Mouse (Mus musculus): ENCODE results near the gene Bcar3. TPM values are rescaled to one million over a fixed set of nuclear protein-coding genes. Genes with fewer than 3 reads are reported as not detected.
"Not testable (repeated sequence)": the region's sequence is repeated elsewhere in the genome, so short reads cannot be mapped to it uniquely, and the experiment has no call there.

The Bcar3 gene
- polyA plus RNA-seq, 1 experiment from 2014 or later = 23.4 TPM

GRCm38 (mm10) chr3:122273407-122274240 lies 20.3 kb upstream of the Bcar3 start:
- peak overlapping the region; percentile 89 for H3K4me3 ChIP-seq (replicated peaks)
- H3K4me2 ChIP-seq (replicated peaks) = peak overlapping the region; percentile 42
- H3K9ac ChIP-seq = no peak overlapping the region
- no peak for ATAC-seq
- H3K36me3 ChIP-seq = peaks cover 17% of the 10 kb centered on the region
- WGBS = 10% methylated on average over 19 of the region's 20 CpGs
- H3K27me3 ChIP-seq (replicated peaks) = no peaks in the 10 kb centered on the region
- H3K9me3 ChIP-seq = no peaks in the 10 kb centered on the region
- no peak overlapping the region for H3K27ac ChIP-seq
- peaks cover 29% of the 10 kb centered on the region for H3K4me1 ChIP-seq (replicated peaks)

DNA sequence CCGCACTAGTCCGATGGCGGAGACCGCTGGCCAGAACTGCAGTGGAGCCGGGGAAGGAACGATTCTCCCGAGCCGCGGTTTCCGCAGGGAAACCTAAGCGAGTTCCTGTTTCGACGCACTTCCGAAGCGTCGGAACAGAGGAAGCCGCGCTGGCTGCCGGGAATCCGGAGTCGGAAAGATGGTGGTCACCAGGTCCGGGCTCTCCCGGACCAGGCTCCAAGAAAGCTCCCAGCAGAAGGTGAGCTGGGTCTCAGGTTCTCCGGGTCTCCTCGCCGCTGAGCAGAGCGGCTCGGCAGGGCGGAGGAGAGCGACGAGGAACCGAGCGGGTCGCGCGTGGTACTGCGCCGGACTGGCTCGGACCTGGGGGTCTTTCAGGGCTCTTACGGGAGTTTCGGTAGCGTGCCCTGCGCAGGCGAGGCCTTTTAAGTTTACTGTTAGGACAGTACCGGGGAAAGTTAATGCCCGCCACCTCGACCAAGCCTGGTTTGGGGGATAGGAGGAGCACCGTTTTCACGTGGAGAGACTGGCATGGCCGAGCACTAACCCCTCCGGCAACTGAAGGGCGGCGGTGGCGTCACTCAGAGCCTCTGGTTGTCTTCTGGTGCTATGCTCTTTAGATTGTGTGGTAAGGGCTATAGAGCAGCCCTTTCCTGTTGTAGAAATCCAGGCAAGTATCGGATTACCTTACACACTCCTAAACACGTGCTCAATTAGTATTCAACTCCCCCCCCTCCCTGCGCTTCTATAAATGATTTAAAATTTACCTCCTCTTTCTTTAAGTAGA lies 19.5 kb upstream of the Bcar3 start, which contains the start of gene Dnttip2:
Gene Dnttip2, plus strand, starts transcription at position 148 of the 784 bp plus-strand sequence.
- ATAC-seq = peak; percentile 98
- Histone ChIP-seq H3K4me3 (replicated peaks) (peak within 1 kb of the TSS; percentile 89), H3K36me3 (peaks cover 17% of the 10 kb centered on the region), H3K4me1 (replicated peaks) (peaks cover 29% of the 10 kb centered on the region), H3K9me3 (no peaks in the 10 kb centered on the region), H3K27me3 (replicated peaks) (no peaks in the 10 kb centered on the region), H3K9ac (peak within 1 kb of the TSS; percentile 96), H3K27ac (peak within 1 kb of the TSS; percentile 75), H3K4me2 (replicated peaks) (peak within 1 kb of the TSS; percentile 57)
- under 1% methylated on average over 57 of the region's 57 CpGs for WGBS

GRCm38 (mm10) chr3:122275111-122275510 lies 18.8 kb upstream of the Bcar3 start:
- Histone ChIP-seq H3K27me3 (replicated peaks) (no peaks in the 10 kb centered on the region), H3K4me3 (replicated peaks) (peak overlapping the region; percentile 89), H3K4me2 (replicated peaks) (peak overlapping the region; percentile 57), H3K9me3 (no peaks in the 10 kb centered on the region), H3K4me1 (replicated peaks) (peaks cover 31% of the 10 kb centered on the region), H3K27ac (no peak overlapping the region), H3K36me3 (peaks cover 17% of the 10 kb centered on the region), H3K9ac (no peak overlapping the region)
- 77% methylated on average over 10 of the region's 10 CpGs for WGBS
- ATAC-seq = no peak

DNA sequence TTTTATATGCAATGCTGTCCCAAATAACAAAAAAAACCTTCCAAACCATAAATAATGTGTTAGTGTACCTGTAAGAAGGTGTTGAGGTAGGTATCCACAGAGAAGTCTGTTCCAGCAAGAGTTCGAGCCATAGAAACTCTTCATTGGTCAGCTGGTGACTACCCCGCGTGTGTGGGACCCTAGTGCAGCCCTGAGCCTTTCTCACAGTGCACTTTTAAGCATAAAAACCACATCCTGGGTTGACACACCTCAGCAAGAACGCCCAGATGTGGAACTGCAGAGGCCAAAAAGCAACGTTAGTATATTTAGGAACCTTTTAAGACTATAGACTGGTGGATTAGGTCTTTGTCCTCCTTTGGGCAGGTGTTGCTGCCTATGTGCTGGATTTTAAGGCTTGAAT lies 6.7 kb upstream of the Bcar3 start:
- no peak overlapping the region for H3K4me3 ChIP-seq (replicated peaks)

DNA sequence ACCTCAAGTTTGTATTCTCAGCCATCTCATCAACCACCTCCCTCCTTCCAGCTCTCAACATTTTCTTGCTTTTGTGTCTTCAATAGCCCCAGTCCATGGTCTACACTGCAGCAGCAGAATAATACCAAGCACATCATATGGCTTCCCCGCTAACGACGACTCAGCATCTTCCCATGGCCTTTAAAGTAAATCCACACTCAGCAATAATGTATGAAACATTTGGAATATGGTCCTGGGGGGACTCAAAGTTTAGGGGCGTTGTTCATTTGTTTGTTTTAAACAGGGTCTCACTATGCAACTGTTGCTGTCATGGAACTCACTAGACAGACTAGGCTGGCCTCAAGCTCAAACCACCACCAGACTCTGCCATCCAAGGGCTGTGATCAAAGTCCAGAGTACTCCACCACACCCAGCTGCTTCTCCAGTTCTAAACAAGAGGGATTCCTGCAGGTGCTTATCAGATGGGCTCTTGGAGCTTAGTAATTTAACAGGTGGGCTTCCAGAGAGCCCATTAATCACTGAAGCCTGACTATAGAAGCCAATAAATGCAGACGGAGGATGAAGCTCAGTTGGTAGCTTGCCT lies 5.2 kb upstream of the Bcar3 start:
- no peak overlapping the region for H3K9ac ChIP-seq
- H3K4me3 ChIP-seq (replicated peaks) = no peak overlapping the region
- peak; percentile 46 for ATAC-seq
- H3K4me2 ChIP-seq (replicated peaks) = no peak overlapping the region
- H3K9me3 ChIP-seq = no peaks in the 10 kb centered on the region
- H3K27me3 ChIP-seq (replicated peaks) = no peaks in the 10 kb centered on the region
- H3K4me1 ChIP-seq (replicated peaks) = 0 out of 2 replicates have a peak, but pooled peaks cover 3% of the 10 kb centered on the region
- H3K27ac ChIP-seq = 0 out of 2 replicates have a peak overlapping the region, but pooled peaks have one; percentile 18
- peaks cover 11% of the 10 kb centered on the region for H3K36me3 ChIP-seq
- 75% methylated on average over 5 of the region's 5 CpGs for WGBS

More for the DNA sequence above, 6.7 kb upstream of the Bcar3 start:
- Histone ChIP-seq H3K9ac (no peak overlapping the region), H3K9me3 (no peaks in the 10 kb centered on the region), H3K36me3 (peaks cover 20% of the 10 kb centered on the region), H3K27ac (no peak overlapping the region), H3K27me3 (replicated peaks) (no peaks in the 10 kb centered on the region), H3K4me2 (replicated peaks) (no peak overlapping the region), H3K4me1 (replicated peaks) (no peaks in the 10 kb centered on the region)
- ATAC-seq = no peak
- 76% methylated on average over 5 of the region's 5 CpGs for WGBS

- not testable (repeated sequence) for H3K36me3 ChIP-seq; H3K9ac ChIP-seq; H3K4me2 ChIP-seq (replicated peaks); ATAC-seq; H3K27ac ChIP-seq; H3K9me3 ChIP-seq; H3K4me1 ChIP-seq (replicated peaks); H3K4me3 ChIP-seq (replicated peaks); H3K27me3 ChIP-seq (replicated peaks)
- 69% methylated on average over 4 of the region's 4 CpGs for whole genome bisulfite sequencing
Observed at GRCm38 (mm10) chr3:122289344-122289743, 4.6 kb upstream of the Bcar3 start.

DNA sequence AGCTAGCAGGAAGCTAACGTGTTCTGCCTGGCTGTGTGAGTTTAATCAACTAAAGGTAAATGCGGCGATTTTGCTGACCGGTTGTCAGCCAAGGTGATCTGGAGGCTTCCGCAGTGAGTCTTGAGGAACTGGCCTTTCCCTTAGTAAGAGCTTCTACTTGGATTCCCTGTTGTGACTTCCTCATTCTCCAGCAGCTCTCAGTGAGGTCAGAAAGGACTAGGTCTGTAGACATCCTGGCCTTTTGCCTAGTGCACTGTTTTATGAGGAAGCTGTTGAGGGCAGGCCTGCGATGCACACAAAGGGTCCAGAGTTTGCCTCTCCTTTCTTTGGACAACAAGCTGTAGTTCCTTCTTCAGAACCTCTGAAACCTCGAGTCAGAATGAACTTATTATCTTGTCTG lies 3.2 kb upstream of the Bcar3 start:
- Histone ChIP-seq H3K36me3 (peaks cover under 1% of the 10 kb centered on the region; the same call in 1 of the 2 replicates), H3K27me3 (replicated peaks) (no peaks in the 10 kb centered on the region), H3K4me2 (replicated peaks) (no peak overlapping the region), H3K9ac (no peak overlapping the region), H3K9me3 (no peaks in the 10 kb centered on the region), H3K4me3 (replicated peaks) (no peak overlapping the region), H3K4me1 (replicated peaks) (peaks cover 9% of the 10 kb centered on the region), H3K27ac (0 out of 2 replicates have a peak overlapping the region, but pooled peaks have one; percentile 44)
- ATAC-seq = no peak
- WGBS = 70% methylated on average over 7 of the region's 7 CpGs

- Histone ChIP-seq H3K27me3 (replicated peaks) (no peaks in the 10 kb centered on the region), H3K4me1 (replicated peaks) (peaks cover 9% of the 10 kb centered on the region), H3K4me3 (replicated peaks) (no peak overlapping the region), H3K36me3 (no peaks in the 10 kb centered on the region), H3K27ac (no peak overlapping the region; the same call in 1 of the 2 replicates), H3K9me3 (no peaks in the 10 kb centered on the region), H3K9ac (no peak overlapping the region), H3K4me2 (replicated peaks) (peak overlapping the region; percentile 82)
- ATAC-seq = no peak
- WGBS = 51% methylated on average over 12 of the region's 12 CpGs
Observed at GRCm38 (mm10) chr3:122291828-122292227, 2.1 kb upstream of the Bcar3 start.

DNA sequence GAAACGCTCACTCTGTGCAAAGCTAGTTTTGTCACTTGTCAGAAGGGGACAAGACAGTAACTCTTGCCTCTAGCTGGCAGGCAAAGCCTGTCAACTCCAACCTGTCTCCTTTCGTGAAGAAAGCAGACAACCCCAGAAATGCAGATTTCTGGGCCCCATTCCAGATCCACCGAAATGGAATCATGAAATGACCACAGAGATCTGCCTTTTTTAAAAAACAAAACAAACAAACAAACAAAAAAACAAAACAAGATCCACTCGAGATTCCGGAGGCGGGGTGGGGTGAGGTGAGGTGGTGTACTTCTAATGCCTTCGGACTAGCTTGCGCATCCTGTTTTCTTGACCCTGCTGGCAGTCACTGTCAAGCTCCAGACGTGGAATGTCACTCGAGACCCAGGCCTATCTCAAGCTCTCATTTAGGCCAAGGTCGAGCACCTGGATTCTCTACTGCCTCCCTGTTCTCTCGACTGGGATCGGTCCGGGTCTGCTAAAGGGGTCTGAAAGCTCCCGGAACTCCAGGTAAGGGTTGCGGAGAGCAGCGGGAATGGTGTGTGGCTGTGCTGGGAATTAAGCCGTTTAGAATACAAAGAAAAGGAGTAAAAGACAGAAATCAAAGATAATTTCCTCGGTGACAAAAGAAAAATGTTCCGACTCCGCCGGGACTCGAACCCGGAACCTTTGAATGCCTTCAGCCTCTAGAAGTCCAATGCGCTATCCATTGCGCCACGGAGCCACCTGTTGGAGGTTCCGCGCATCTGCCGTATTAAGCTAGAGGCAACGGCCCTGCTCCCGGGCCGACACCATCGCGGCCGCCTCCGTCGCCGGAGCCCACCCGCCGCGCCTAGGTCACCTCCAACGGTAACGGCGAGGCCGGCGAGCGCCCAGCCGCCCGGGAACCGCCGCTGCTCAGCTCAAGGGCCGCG lies 1.4 kb upstream of the Bcar3 start:
- Histone ChIP-seq H3K9ac (peak overlapping the region; percentile 80), H3K27ac (peak overlapping the region; percentile 94), H3K36me3 (no peaks in the 10 kb centered on the region), H3K4me3 (replicated peaks) (peak overlapping the region; percentile 87), H3K4me2 (replicated peaks) (peak overlapping the region; percentile 82), H3K9me3 (no peaks in the 10 kb centered on the region), H3K4me1 (replicated peaks) (peaks cover 9% of the 10 kb centered on the region), H3K27me3 (replicated peaks) (no peaks in the 10 kb centered on the region)
- peak; percentile 85 for ATAC-seq
- WGBS = 7% methylated on average over 54 of the region's 54 CpGs

DNA sequence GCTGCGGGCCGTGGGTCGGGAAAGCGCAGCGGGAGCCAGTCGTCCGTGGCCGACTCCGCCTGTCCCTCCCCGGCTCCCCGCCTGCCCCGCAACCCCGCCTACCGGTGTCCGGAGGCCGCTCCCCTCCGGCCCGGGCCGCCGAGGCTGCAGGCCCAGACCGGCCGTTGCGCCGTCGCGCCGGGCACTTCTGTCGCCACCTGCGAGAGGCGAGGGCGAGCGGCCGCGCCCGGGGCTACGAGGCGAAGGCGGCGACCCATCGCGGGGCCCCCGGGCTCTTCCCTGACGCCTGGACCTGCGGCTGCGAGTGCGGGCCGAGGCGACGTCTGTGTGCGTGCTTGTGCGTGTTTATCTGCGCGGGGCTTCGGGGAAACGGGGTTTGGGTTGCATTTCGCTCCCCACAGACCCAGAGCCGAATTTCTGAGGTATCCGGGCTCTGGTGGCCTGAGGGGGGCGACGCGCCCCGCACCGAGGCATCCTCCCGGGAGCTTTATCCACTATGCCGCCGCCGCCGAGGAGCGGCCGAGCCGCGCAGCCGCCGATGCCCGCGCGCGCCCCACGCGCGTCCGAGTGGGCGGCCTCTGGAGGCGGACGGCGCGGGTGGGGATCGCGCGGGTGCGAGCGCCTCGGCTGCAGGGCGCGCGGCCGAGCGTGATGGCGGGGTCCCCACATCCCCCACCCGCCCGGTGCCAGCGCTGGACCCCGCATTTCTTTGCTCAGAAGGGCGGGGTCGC lies 548 bp upstream of the Bcar3 start:
- Histone ChIP-seq H3K27ac (peak overlapping the region; percentile 94), H3K27me3 (replicated peaks) (no peaks in the 10 kb centered on the region), H3K9ac (peak overlapping the region; percentile 80), H3K4me3 (replicated peaks) (peak overlapping the region; percentile 87), H3K4me1 (replicated peaks) (peaks cover 9% of the 10 kb centered on the region), H3K36me3 (no peaks in the 10 kb centered on the region), H3K9me3 (no peaks in the 10 kb centered on the region), H3K4me2 (replicated peaks) (peak overlapping the region; percentile 82)
- peak; percentile 87 for ATAC-seq
- under 1% methylated on average over 98 of the region's 105 CpGs for WGBS

GRCm38 (mm10) chr3:122295511-122295910 lies 1.6 kb downstream of the Bcar3 start:
- Histone ChIP-seq H3K4me2 (replicated peaks) (no peak overlapping the region), H3K27ac (no peak overlapping the region), H3K27me3 (replicated peaks) (no peaks in the 10 kb centered on the region), H3K4me1 (replicated peaks) (peaks cover 9% of the 10 kb centered on the region), H3K4me3 (replicated peaks) (no peak overlapping the region), H3K36me3 (no peaks in the 10 kb centered on the region), H3K9ac (no peak overlapping the region), H3K9me3 (no peaks in the 10 kb centered on the region)
- ATAC-seq = no peak
- 14% methylated on average over 5 of the region's 5 CpGs for WGBS
